Mouse (Mus musculus) stomach, postnatal 0 days (tissue): ENCODE data around the gene Itfg2.

Experiments used
- CTCF ChIP-seq: IDR thresholded peaks from 2 replicates; pipeline ENCODE4 v1.5.1; 2016; ENCODE audit warnings: antibody characterized with exemption, low read depth, mild to moderate bottlenecking, moderate library complexity
- EP300 ChIP-seq: optimal IDR thresholded peaks from 2 replicates; pipeline ENCODE3; 2016; ENCODE audit warnings: antibody characterized with exemption

GRCm38 (mm10) chr6:128390683-128391082 is 34.0 kb downstream of the Itfg2 start:
- no peak for TF ChIP-seq EP300
- TF ChIP-seq CTCF = no peak
